Mouse (Mus musculus): ENCODE data around the gene Pacsin3. TPM values are rescaled to one million over a fixed set of nuclear protein-coding genes. Genes with fewer than 3 reads are reported as not detected.

Pacsin3 gene
- 15.4 and 18.1 TPM in 2 replicates for polyA plus RNA-seq (2012; rRNA removed)

GRCm38 (mm10) chr2:91255661-91256150, at the start of gene Pacsin3:
Pacsin3 (plus strand) TSS chr2:91255954.

GRCm38 (mm10) chr2:91236601-91237510, 18.9 kb upstream of the Pacsin3 start, which contains the start of gene Ddb2:
Ddb2 (minus strand) TSS chr2:91236982.

GRCm38 (mm10) chr2:91264711-91265681, 9.2 kb downstream of the Pacsin3 start, which contains the start of gene Arfgap2:
Arfgap2 (plus strand) TSS chr2:91264974.

Other genes with a start within 250 kb of the Pacsin3 start
- 0.41 and 0.86 TPM in 2 replicates for gene Rapsn, start 220.3 kb upstream of the Pacsin3 start, polyA plus RNA-seq (2012; rRNA removed)
- gene Psmc3, start 201.9 kb upstream of the Pacsin3 start, polyA plus RNA-seq (2012; rRNA removed): 59.8 and 61.7 TPM in 2 replicates
- gene Slc39a13, start 185.5 kb upstream of the Pacsin3 start, polyA plus RNA-seq (2012; rRNA removed): 46.1 TPM in 2 replicates
- gene Spi1, start 173.6 kb upstream of the Pacsin3 start, polyA plus RNA-seq (2012; rRNA removed): 15.6 and 22.3 TPM in 2 replicates
- gene Mybpc3, start 137.8 kb upstream of the Pacsin3 start, polyA plus RNA-seq (2012; rRNA removed): 0.02 TPM in 1 of 2 replicates, not detected in the other
- 16.8 and 17.6 TPM in 2 replicates for gene Madd, start 72.1 kb upstream of the Pacsin3 start, polyA plus RNA-seq (2012; rRNA removed)
- 28.8 and 38.4 TPM in 2 replicates for gene Nr1h3, start 53.1 kb upstream of the Pacsin3 start, polyA plus RNA-seq (2012; rRNA removed)
- gene Acp2, start 53.1 kb upstream of the Pacsin3 start, polyA plus RNA-seq (2012; rRNA removed): 21.2 and 23.3 TPM in 2 replicates
- gene Ddb2, start 19.0 kb upstream of the Pacsin3 start, polyA plus RNA-seq (2012; rRNA removed): 8.8 and 10.1 TPM in 2 replicates
- gene Arfgap2, start 9.0 kb downstream of the Pacsin3 start, polyA plus RNA-seq (2012; rRNA removed): 27.0 and 34.0 TPM in 2 replicates
- 6.9 and 10.0 TPM in 2 replicates for gene 1110051M20Rik, start 188.8 kb downstream of the Pacsin3 start, polyA plus RNA-seq (2012; rRNA removed)
- gene Lrp4, start 201.6 kb downstream of the Pacsin3 start, polyA plus RNA-seq (2012; rRNA removed): 10.9 and 12.2 TPM in 2 replicates